Mouse (Mus musculus) neural tube, embryonic 14.5 days (tissue): ENCODE results near the gene Hmgn1. TPM values are rescaled to one million over a fixed set of nuclear protein-coding genes. Genes with fewer than 3 reads are reported as not detected.

Source experiments
- ATAC-seq: fragments of 200-750 bp; cut with Nextera tagmentation; 2 replicates; pipeline ENCODE4 v1.8.0; 2017; ENCODE audit warnings: low read depth, mild to moderate bottlenecking, moderate TSS enrichment, moderate library complexity
- H3K27ac ChIP-seq: fragments of 300-500 bp; sonication (generic); 2 replicates; pipeline ENCODE4 v1.5.1; 2014; ENCODE audit warnings: low read depth, mild to moderate bottlenecking, control low read depth, low read length, moderate library complexity, mixed read lengths
- H3K27me3 ChIP-seq: fragments of 300-500 bp; sonication (generic); 2 replicates; pipeline ENCODE4 v1.6.1; 2014; ENCODE audit warnings: low read length; ENCODE audit not compliant: control insufficient read depth, insufficient read depth
- H3K36me3 ChIP-seq: fragments of 300-500 bp; sonication (generic); 2 replicates; pipeline ENCODE4 v1.6.1; 2014; ENCODE audit warnings: low read length, mixed read lengths; ENCODE audit not compliant: control insufficient read depth, insufficient read depth
- H3K4me1 ChIP-seq: fragments of 300-500 bp; sonication (generic); 2 replicates; pipeline ENCODE4 v1.6.1; 2014; ENCODE audit warnings: low read length; ENCODE audit not compliant: control insufficient read depth, insufficient read depth
- H3K4me2 ChIP-seq: fragments of 300-500 bp; sonication (generic); 2 replicates; pipeline ENCODE4 v1.6.1; 2014; ENCODE audit warnings: mild to moderate bottlenecking, low read depth, low read length, control low read depth
- H3K4me3 ChIP-seq: fragments of 300-500 bp; sonication (generic); 2 replicates; pipeline ENCODE4 v1.5.1; 2014; ENCODE audit warnings: low read depth, low read length, control low read depth, mixed read lengths
- H3K9ac ChIP-seq: fragments of 300-500 bp; sonication (generic); replicated peaks from 2 replicates; pipeline ENCODE4 v1.6.1; 2014; ENCODE audit warnings: low read depth, mild to moderate bottlenecking, control low read depth, low read length, mixed read lengths
- H3K9me3 ChIP-seq: fragments of 300-500 bp; sonication (generic); 2 replicates; pipeline ENCODE4 v1.6.1; 2016; ENCODE audit warnings: low read length; ENCODE audit not compliant: control insufficient read depth
- WGBS: fragments of 180-500 bp; shearing (Covaris S2); extraction: QIAGEN DNeasy Blood & Tissue Kit; methylation state at CpG from one replicate; pipeline ENCODE4 v1.1.7; 2014; 5-methylcytosine and 5-hydroxymethylcytosine counted together
- polyA plus RNA-seq: library from polyadenylated mRNA; unstranded; fragments of >200 nt; fragmentation: Nextera tagmentation; extraction: Ambion mirVana; gene quantifications from 2 replicates; pipeline ENCODE4 v1.2.1, GENCODE M21; 2014

The Hmgn1 gene
- 255 and 354 TPM in 2 replicates for polyA plus RNA-seq

DNA sequence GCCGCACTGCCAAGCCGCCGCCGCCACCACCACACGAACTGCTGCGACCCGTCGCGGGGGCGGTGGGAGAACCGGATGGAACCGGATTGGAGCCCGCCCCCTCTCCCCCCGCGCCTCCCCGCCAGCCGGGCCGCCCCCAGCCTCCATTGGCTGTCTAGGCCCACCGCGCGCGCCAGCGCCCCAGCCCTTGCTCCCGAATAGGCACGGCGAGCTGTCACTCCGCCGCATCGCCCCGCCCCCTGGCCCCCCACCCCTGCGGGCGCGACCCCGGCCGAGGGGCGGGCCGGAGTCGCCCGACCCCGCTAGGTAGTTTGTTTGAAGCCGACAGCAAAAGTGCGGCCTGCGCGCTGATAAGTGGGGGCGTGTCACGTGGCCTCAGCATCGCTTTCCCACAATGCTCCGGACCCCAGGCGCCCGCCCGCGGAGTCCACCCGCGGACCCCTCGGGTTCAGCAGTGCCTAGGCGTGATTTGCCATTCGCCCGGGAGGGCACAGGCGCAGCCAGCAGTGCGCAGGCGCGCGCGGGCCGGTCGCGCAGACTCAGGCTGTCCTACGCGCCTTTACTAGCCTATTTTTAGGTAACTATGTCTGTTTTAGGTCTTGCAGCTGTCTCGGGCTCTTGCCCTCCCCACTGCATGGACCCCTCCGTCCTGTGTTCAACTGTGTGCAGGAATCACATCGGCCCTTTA lies at the start of gene Hmgn1:
TSS of gene Hmgn1 (minus strand) at position 73 of the 688 bp plus-strand sequence.
- Histone ChIP-seq H3K9ac (peak within 1 kb of the TSS; percentile 95), H3K4me2 (peak within 1 kb of the TSS; percentile 97), H3K27ac (peak within 1 kb of the TSS; percentile 99), H3K4me3 (peak within 1 kb of the TSS; percentile 96), H3K9me3 (no peaks in the 10 kb centered on the region), H3K4me1 (peaks cover 17% of the 10 kb centered on the region), H3K36me3 (peaks cover 35% of the 10 kb centered on the region), H3K27me3 (no peaks in the 10 kb centered on the region)
- ATAC-seq: peak; percentile 97
- WGBS: under 1% methylated on average over 53 of the region's 72 CpGs

DNA sequence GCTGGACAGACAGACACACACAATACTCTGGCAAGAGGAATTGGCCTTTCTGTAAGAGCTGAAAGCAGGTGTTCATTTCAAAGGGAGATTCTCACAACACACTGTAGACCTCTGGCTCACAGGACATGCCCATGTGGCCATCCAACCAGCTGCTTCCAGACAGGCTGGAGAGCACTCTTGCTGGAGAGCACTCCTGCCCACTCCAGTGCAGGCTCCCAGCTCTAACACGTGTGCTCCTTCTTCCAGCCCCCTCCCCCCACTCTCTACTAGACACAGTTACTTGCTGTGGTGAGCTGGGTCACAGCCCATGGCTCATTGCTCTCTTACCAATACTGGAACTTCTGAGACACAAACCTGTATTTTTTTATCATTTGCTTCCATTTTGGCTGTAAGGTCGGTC lies 47.9 kb upstream of the Hmgn1 start:
- no peaks in the 10 kb centered on the region for H3K36me3 ChIP-seq
- no peak overlapping the region for H3K9ac ChIP-seq
- no peak overlapping the region for H3K4me2 ChIP-seq
- no peaks in the 10 kb centered on the region for H3K9me3 ChIP-seq
- no peak for ATAC-seq
- H3K27ac ChIP-seq: no peak overlapping the region
- no peaks in the 10 kb centered on the region for H3K27me3 ChIP-seq
- WGBS: 45% methylated on average over 2 of the region's 2 CpGs
- no peaks in the 10 kb centered on the region for H3K4me1 ChIP-seq
- no peak overlapping the region for H3K4me3 ChIP-seq

- 77% methylated on average over 8 of the region's 8 CpGs for WGBS
- H3K4me2 ChIP-seq: no peak overlapping the region
- ATAC-seq: no peak
- H3K27me3 ChIP-seq: no peaks in the 10 kb centered on the region
- H3K4me3 ChIP-seq: no peak overlapping the region
- no peaks in the 10 kb centered on the region for H3K4me1 ChIP-seq
- H3K9ac ChIP-seq: no peak overlapping the region
- no peaks in the 10 kb centered on the region for H3K36me3 ChIP-seq
- H3K27ac ChIP-seq: no peak overlapping the region
- no peaks in the 10 kb centered on the region for H3K9me3 ChIP-seq
These were observed 46.1 kb upstream of the Hmgn1 start for GRCm38 (mm10) chr16:96173648-96174047.

- Histone ChIP-seq H3K4me1 (no peaks in the 10 kb centered on the region), H3K9ac (no peak overlapping the region), H3K4me2 (no peak overlapping the region), H3K27me3 (no peaks in the 10 kb centered on the region), H3K9me3 (no peaks in the 10 kb centered on the region), H3K27ac (no peak overlapping the region), H3K4me3 (no peak overlapping the region), H3K36me3 (no peaks in the 10 kb centered on the region)
- ATAC-seq: no peak
- WGBS: 86% methylated on average over 4 of the region's 4 CpGs
These were observed 41.3 kb upstream of the Hmgn1 start for GRCm38 (mm10) chr16:96168837-96169236.

DNA sequence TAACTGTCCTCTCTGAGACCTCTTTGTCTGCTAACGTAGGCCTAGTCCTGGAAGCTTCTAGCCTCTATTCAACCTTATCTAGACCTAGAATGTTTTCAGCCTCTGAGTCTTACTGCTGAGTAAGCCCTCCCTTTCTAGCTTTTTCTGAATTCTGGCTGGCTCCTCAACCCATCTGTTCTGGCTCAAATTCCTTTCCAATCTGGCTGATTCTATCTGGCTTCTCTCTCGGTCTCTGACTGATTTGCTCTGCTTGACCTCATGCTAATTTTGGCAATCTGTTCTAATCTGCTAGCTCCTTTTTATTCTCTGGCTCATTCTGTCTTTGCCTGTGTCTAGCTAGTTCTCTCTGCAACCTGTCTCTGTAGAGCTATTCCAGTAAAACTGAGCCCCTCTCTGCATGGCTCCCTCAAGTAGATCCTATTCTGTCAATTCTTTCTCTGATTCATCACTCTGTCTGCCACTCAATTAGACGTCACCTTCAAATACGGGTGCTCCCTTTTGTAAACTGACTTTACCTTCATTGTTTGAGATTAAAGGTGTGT lies 38.3 kb upstream of the Hmgn1 start:
- no peaks in the 10 kb centered on the region for H3K9me3 ChIP-seq
- no peak overlapping the region for H3K27ac ChIP-seq
- H3K27me3 ChIP-seq: no peaks in the 10 kb centered on the region
- WGBS: 76% methylated on average over 4 of the region's 4 CpGs
- H3K36me3 ChIP-seq: no peaks in the 10 kb centered on the region
- ATAC-seq: no peak
- H3K9ac ChIP-seq: no peak overlapping the region
- no peaks in the 10 kb centered on the region for H3K4me1 ChIP-seq
- no peak overlapping the region for H3K4me2 ChIP-seq
- no peak overlapping the region for H3K4me3 ChIP-seq

GRCm38 (mm10) chr16:96161336-96161735 lies 33.8 kb upstream of the Hmgn1 start:
- Histone ChIP-seq H3K27me3 (no peaks in the 10 kb centered on the region), H3K4me2 (no peak overlapping the region), H3K4me3 (no peak overlapping the region), H3K9me3 (no peaks in the 10 kb centered on the region), H3K27ac (no peak overlapping the region), H3K36me3 (no peaks in the 10 kb centered on the region), H3K4me1 (peaks cover 16% of the 10 kb centered on the region; the same call in 1 of the 2 replicates), H3K9ac (no peak overlapping the region)
- no peak for ATAC-seq
- 94% methylated on average over 4 of the region's 4 CpGs for WGBS

DNA sequence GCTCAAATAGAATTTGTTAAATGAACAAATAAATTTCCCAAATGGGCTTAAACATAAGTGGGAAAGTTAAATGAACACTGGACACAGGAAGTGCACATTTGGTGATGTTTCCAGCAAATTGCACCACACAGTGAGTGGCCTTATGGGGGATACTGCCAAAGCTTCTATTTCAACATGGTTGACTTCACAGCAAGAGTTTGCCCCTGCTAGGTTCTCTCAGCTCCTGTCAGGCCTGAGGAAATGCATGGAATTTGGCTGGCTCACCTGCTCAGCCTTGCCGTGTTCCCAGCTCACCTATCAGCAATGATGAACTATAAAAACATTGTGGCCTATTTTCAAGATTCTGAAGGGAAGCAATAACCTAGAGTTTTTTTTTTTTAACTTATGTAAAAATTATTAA lies 33.4 kb upstream of the Hmgn1 start:
- Histone ChIP-seq H3K4me2 (no peak overlapping the region), H3K27ac (no peak overlapping the region), H3K27me3 (no peaks in the 10 kb centered on the region), H3K4me1 (peaks cover 16% of the 10 kb centered on the region; the same call in 1 of the 2 replicates), H3K9ac (no peak overlapping the region), H3K4me3 (no peak overlapping the region), H3K9me3 (no peaks in the 10 kb centered on the region), H3K36me3 (no peaks in the 10 kb centered on the region)
- 95% methylated on average over 1 of the region's 1 CpGs for WGBS
- ATAC-seq: no peak

DNA sequence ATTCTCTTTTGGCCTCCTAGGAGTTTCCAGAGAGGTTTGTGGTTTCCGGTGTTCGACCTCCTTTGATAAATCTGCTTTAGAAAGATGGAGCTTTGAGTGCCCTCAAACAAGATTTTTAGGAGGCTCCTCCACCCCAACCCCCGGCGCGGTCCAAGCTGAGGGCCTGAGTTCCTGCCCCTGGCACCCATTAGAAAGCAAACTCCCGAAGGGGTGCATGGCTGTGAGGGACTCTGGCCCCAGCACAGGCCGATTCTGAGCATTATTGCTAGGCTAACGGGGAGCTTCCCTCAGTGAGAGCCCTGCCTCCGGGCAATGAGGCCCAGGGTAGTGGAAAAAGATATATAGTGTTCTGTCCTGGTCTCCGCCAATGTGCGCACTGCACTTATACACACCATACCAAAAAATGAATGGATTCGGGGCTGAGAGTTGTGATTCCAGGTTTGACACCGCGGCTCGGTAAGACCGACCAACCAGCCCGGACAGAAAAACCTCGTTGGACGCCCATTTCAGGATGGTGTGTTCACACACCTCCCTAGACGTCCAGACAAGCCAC lies 32.3 kb upstream of the Hmgn1 start:
- Histone ChIP-seq H3K27me3 (no peaks in the 10 kb centered on the region), H3K9ac (peak overlapping the region; percentile 74), H3K27ac (peak overlapping the region; percentile 63; the same call in 1 of the 2 replicates), H3K4me1 (peaks cover 16% of the 10 kb centered on the region; the same call in 1 of the 2 replicates), H3K36me3 (no peaks in the 10 kb centered on the region; the same call in 1 of the 2 replicates), H3K4me3 (peak overlapping the region; percentile 43), H3K9me3 (no peaks in the 10 kb centered on the region), H3K4me2 (peak overlapping the region; percentile 84)
- ATAC-seq: no peak
- WGBS: 78% methylated on average over 20 of the region's 20 CpGs

- H3K4me3 ChIP-seq: peak overlapping the region; percentile 43
- H3K36me3 ChIP-seq: no peaks in the 10 kb centered on the region; the same call in none of the 2 replicates
- H3K9me3 ChIP-seq: no peaks in the 10 kb centered on the region
- peak; percentile 78 for ATAC-seq
- H3K9ac ChIP-seq: peak overlapping the region; percentile 74
- no peaks in the 10 kb centered on the region for H3K27me3 ChIP-seq
- H3K4me1 ChIP-seq: peaks cover 16% of the 10 kb centered on the region; the same call in 1 of the 2 replicates
- H3K4me2 ChIP-seq: peak overlapping the region; percentile 84
- under 1% methylated on average over 65 of the region's 67 CpGs for WGBS
- H3K27ac ChIP-seq: peak overlapping the region; percentile 63; the same call in 1 of the 2 replicates
These were observed 31.7 kb upstream of the Hmgn1 start for GRCm38 (mm10) chr16:96159091-96159731.
